Mouse (Mus musculus) CH12.LX (cell line): ENCODE measurements around the gene Gnptg.

ENCODE experiments used
- CTCF ChIP-seq, 2 experiments: IDR thresholded peaks in 1 of 2; conservative IDR thresholded peaks in 1 of 2; 2 replicates each; pipeline ENCODE4 v1.5.1; 2011 to 2012; ENCODE audit warnings: low read depth in 2 of 2, low read length in 2 of 2, improper control_type of control experiment in 1 of 2, inconsistent platforms in 1 of 2, mild to moderate bottlenecking in 1 of 2, moderate library complexity in 1 of 2
- POLR2A ChIP-seq: IDR thresholded peaks from 2 replicates; pipeline ENCODE4 v1.6.1; 2011; ENCODE audit warnings: low read depth, mild to moderate bottlenecking, improper control_type of control experiment, low read length
- POLR2AphosphoS2 ChIP-seq: IDR thresholded peaks from 2 replicates; pipeline ENCODE4 v1.6.1; 2011; ENCODE audit warnings: low read depth, low read length, improper control_type of control experiment

GRCm38 (mm10) chr17:25184129-25184691, 55.7 kb downstream of the Gnptg start, which contains the start of gene BC003965:
- peak; percentile 89; the same call in 1 of the 2 replicates for TF ChIP-seq POLR2AphosphoS2
- no peak for TF ChIP-seq CTCF (conservative IDR thresholded peaks at IDR 0.05 in 1 of 2, IDR thresholded peaks at IDR 0.05 in 1 of 2; ENCODE audit: low read depth in 2 of 2, low read length in 2 of 2)
- TF ChIP-seq POLR2A: peak; percentile 97
